Comparison of ENCODE assay signal across 1 mouse cellular context in genomic region chr11:62814625-62815024, GRCm38 (mm10).
TF ChIP-seq lines count a peak whose summit lies in the region.

No protein-coding gene starts in this region.

TF ChIP-seq in MEL, 35 proteins besides CTCF, POLR2A, EP300 and RAD21:
- TF ChIP-seq RCOR1 (IDR thresholded peaks at IDR 0.05; ENCODE audit: low read depth, low read length) (no peak; the same call in 1 of the 2 replicates), CHD2 (IDR thresholded peaks at IDR 0.05; ENCODE audit: low read length) (no peak), MAFK (IDR thresholded peaks at IDR 0.05; ENCODE audit: borderline replicate concordance, low read depth, low read length) (0 out of 2 replicates have a peak, but pooled peaks have one; percentile 57), ELF1 (IDR thresholded peaks at IDR 0.05; ENCODE audit: low read depth, low read length) (no peak; the same call in 1 of the 2 replicates), MYC (IDR thresholded peaks at IDR 0.05; ENCODE audit: low read depth, low read length) (0 out of 2 replicates have a peak, but pooled peaks have one; percentile 62), ZKSCAN1 (IDR thresholded peaks at IDR 0.05; ENCODE audit: low read depth, low read length) (no peak), NRF1 (IDR thresholded peaks at IDR 0.05; ENCODE audit: insufficient read depth, low read depth, low read length, poor library complexity, severe bottlenecking) (no peak), KAT2A (conservative IDR thresholded peaks at IDR 0.05; ENCODE audit: low read depth, low read length) (no peak), MXI1 (IDR thresholded peaks at IDR 0.05; ENCODE audit: low read depth, low read length) (0 out of 2 replicates have a peak, but pooled peaks have one; percentile 25), MEF2A (IDR thresholded peaks at IDR 0.05; ENCODE audit: extremely low read depth, insufficient replicate concordance, low read depth, low read length, poor library complexity, severe bottlenecking) (no peak), CHD1 (IDR thresholded peaks at IDR 0.05; ENCODE audit: low read depth, low read length) (no peak), MAX (IDR thresholded peaks at IDR 0.05; ENCODE audit: low read length) (no peak; the same call in 1 of the 2 replicates), ZMIZ1 (IDR thresholded peaks at IDR 0.05; ENCODE audit: low read depth, low read length) (no peak), POLR2AphosphoS5 (IDR thresholded peaks at IDR 0.05; ENCODE audit: borderline replicate concordance, low read depth, low read length) (no peak), ETS1 (IDR thresholded peaks at IDR 0.05; ENCODE audit: low read depth, low read length) (peak; percentile 84), SIN3A (IDR thresholded peaks at IDR 0.05; ENCODE audit: low read length) (peak; percentile 44; the same call in 1 of the 2 replicates), USF1 (IDR thresholded peaks at IDR 0.05; ENCODE audit: low read depth, low read length) (no peak), USF2 (IDR thresholded peaks at IDR 0.05; ENCODE audit: borderline replicate concordance in 1 of 2, insufficient read depth in 1 of 2, low read depth in 1 of 2, low read length in 2 of 2) (no peak), JUND (IDR thresholded peaks at IDR 0.05; ENCODE audit: low read depth, low read length) (no peak), GATA1 (IDR thresholded peaks at IDR 0.05; ENCODE audit: low read depth, low read length) (peak; percentile 76), TAL1 (IDR thresholded peaks at IDR 0.05; ENCODE audit: low read length) (no peak), E2F4 (IDR thresholded peaks at IDR 0.05; ENCODE audit: borderline replicate concordance, low read depth, low read length) (no peak), UBTF (IDR thresholded peaks at IDR 0.05; ENCODE audit: borderline replicate concordance, insufficient read depth, low read depth, low read length) (no peak), TBP (IDR thresholded peaks at IDR 0.05; ENCODE audit: low read depth, low read length) (no peak), ZNF384 (IDR thresholded peaks at IDR 0.05; ENCODE audit: low read depth, low read length) (no peak), ZC3H11A (IDR thresholded peaks at IDR 0.05; ENCODE audit: low read depth, low read length) (no peak), MYB (IDR thresholded peaks at IDR 0.05; ENCODE audit: low read depth, low read length) (no peak), TCF12 (IDR thresholded peaks at IDR 0.05; ENCODE audit: low read depth, low read length) (peak; percentile 47; the same call in 1 of the 2 replicates), BHLHE40 (IDR thresholded peaks at IDR 0.05; ENCODE audit: borderline replicate concordance, low read depth, low read length) (no peak), POLR2AphosphoS2 (IDR thresholded peaks at IDR 0.05; ENCODE audit: low read length) (no peak), HCFC1 (IDR thresholded peaks at IDR 0.05; ENCODE audit: low read depth, low read length) (no peak), MAZ (IDR thresholded peaks at IDR 0.05; ENCODE audit: low read depth, low read length) (no peak), SMC3 (IDR thresholded peaks at IDR 0.05; ENCODE audit: low read depth, low read length) (no peak), GABPA (IDR thresholded peaks at IDR 0.05; ENCODE audit: low read depth, low read length) (no peak), NELFE (IDR thresholded peaks at IDR 0.05; ENCODE audit: low read depth, low read length) (no peak)
